Mouse (Mus musculus): ENCODE measurements around the gene Tmem178b.

- TF ChIP-seq EP300 (IDR thresholded peaks at IDR 0.05; ENCODE audit: low read depth) (no peak), CTCF (IDR thresholded peaks at IDR 0.05; ENCODE audit: low read depth) (no peak)
Measured at GRCm38 (mm10) chr6:39871381-39872305, 1.4 kb upstream of the Tmem178b start.
